Comparison of ENCODE assay signal across 8 mouse cellular contexts in the genomic region with DNA sequence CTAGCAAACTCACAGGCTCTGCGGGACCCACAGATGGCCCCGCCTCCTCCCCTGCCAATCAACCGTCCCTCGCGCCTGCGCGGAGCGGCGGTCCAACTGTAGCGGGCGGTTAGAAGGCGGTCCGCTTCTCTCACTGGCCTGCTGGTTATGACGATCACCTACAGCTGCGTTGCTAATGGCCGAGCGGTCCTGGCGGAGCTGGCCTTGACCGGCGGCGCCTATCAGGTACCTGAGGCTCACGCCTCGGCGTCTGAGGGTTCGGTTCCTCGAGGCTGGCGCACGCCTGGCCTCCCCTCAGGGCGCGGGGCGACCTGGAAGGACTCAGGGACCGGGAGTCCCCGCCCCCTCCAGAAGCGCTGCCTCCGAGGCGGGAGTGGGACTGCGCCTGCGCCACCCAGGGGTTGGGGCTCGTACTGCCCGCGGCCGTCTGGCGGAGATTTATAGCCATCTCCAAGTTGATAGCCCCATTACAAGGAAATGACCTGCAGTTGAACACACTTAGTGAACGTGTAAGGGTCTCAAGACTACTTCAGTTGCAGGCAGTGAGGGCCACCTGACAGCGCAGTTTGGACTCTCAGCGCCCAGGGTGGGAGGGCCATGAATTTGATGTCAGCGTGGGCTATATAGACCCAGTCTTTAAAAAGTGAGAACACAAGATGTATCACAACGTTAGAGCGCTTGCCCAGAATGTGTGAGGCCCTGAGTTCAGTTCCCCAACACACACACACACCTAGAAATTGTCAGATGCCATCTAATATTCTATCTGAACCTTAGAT. TPM values are rescaled to one million over a fixed set of nuclear protein-coding genes. Genes with fewer than 3 reads are reported as not detected.
A peak's percentile ranks its signal among the peaks of the same experiment; 100 is the strongest.
DNase-seq lines count a peak whose midpoint lies in the region; ATAC-seq and TF ChIP-seq lines count a peak whose summit lies in the region.

A gene (plus strand): TSS at position 74 of the 776 bp plus-strand sequence.

- peak; percentile 100 for ATAC-seq in embryonic facial prominence, embryonic 15.5 days (ENCODE audit: insufficient number of reproducible peaks, low FRiP score, low TSS enrichment, low read depth)
- ATAC-seq in midbrain, embryonic 12.5 days (ENCODE audit: low FRiP score, low read depth), result peak; percentile 99

- H3K36me3 ChIP-seq in embryonic facial prominence, embryonic 15.5 days, result no peaks in the 10 kb centered on the region
- no peaks in the 10 kb centered on the region for H3K36me3 ChIP-seq in kidney, adult 2 months (ENCODE audit: control insufficient read depth, insufficient read depth, low read length)
- no peaks in the 10 kb centered on the region for H3K36me3 ChIP-seq in limb, embryonic 10.5 days
- no peaks in the 10 kb centered on the region for H3K36me3 ChIP-seq in midbrain, embryonic 12.5 days

- TF ChIP-seq POLR2A in brain, embryonic 14.5 days (IDR thresholded peaks at IDR 0.05; ENCODE audit: borderline replicate concordance, extremely low read depth, insufficient read depth, insufficient read length, poor library complexity, severe bottlenecking), result no peak; the same call in 1 of the 2 replicates
- peak; percentile 10 for TF ChIP-seq POLR2A in kidney, adult 2 months (IDR thresholded peaks at IDR 0.05; ENCODE audit: low read depth, low read length)

- H3K4me3 ChIP-seq in embryonic facial prominence, embryonic 15.5 days (replicated peaks), result peak within 1 kb of the TSS; percentile 74
- H3K4me3 ChIP-seq in kidney, adult 2 months (ENCODE audit: insufficient read depth, low read depth, low read length), result peak within 1 kb of the TSS; percentile 58
- H3K4me3 ChIP-seq in limb, embryonic 10.5 days, result peak within 1 kb of the TSS; percentile 65
- H3K4me3 ChIP-seq in midbrain, embryonic 12.5 days, result peak within 1 kb of the TSS; percentile 61

- H3K9me3 ChIP-seq in embryonic facial prominence, embryonic 15.5 days (replicated peaks), result no peaks in the 10 kb centered on the region
- H3K9me3 ChIP-seq in limb, embryonic 10.5 days (replicated peaks), result no peaks in the 10 kb centered on the region
- H3K9me3 ChIP-seq in midbrain, embryonic 12.5 days, result no peaks in the 10 kb centered on the region

- peak within 1 kb of the TSS; percentile 96 for H3K27ac ChIP-seq in embryonic facial prominence, embryonic 15.5 days (replicated peaks)
- peak within 1 kb of the TSS; percentile 69 for H3K27ac ChIP-seq in kidney, adult 2 months (ENCODE audit: insufficient read depth, low read depth, low read length)
- peak within 1 kb of the TSS; percentile 97 for H3K27ac ChIP-seq in limb, embryonic 10.5 days
- H3K27ac ChIP-seq in midbrain, embryonic 12.5 days (replicated peaks), result peak within 1 kb of the TSS; percentile 87

- no peaks in the 10 kb centered on the region for H3K27me3 ChIP-seq in embryonic facial prominence, embryonic 15.5 days
- no peaks in the 10 kb centered on the region for H3K27me3 ChIP-seq in kidney, adult 2 months (replicated peaks; ENCODE audit: control insufficient read depth, insufficient read depth, low read length)
- no peaks in the 10 kb centered on the region for H3K27me3 ChIP-seq in limb, embryonic 10.5 days (ENCODE audit: low read depth, poor library complexity, severe bottlenecking)
- H3K27me3 ChIP-seq in midbrain, embryonic 12.5 days, result peaks cover 4% of the 10 kb centered on the region

- peak within 1 kb of the TSS; percentile 44 for H3K9ac ChIP-seq in embryonic facial prominence, embryonic 15.5 days
- peak within 1 kb of the TSS; percentile 66 for H3K9ac ChIP-seq in midbrain, embryonic 12.5 days (replicated peaks)

- WGBS in embryonic facial prominence, embryonic 15.5 days, result 7% methylated on average over 49 of the region's 49 CpGs
- WGBS in kidney, adult 2 months, result 3% methylated on average over 49 of the region's 49 CpGs
- WGBS in limb, embryonic 10.5 days, result 5% methylated on average over 49 of the region's 49 CpGs
- 7% methylated on average over 49 of the region's 49 CpGs for WGBS in midbrain, embryonic 12.5 days

- DNase-seq in brain, embryonic 14.5 days (ENCODE audit: low read depth), result peak; percentile 98
- peak; percentile 96 for DNase-seq in heart, adult 8-10 months (ENCODE audit: low spot score)
- DNase-seq in kidney, adult 2 months, result peak; percentile 97
- peak; percentile 96 for DNase-seq in limb, embryonic 10.5 days (ENCODE audit: low spot score)
- DNase-seq in skeletal muscle tissue, adult 2 months (ENCODE audit: low read depth, low spot score), result peak; percentile 90
- DNase-seq in yolk sac, embryonic 10.5 days (ENCODE audit: low spot score), result peak; percentile 97

- TF ChIP-seq CTCF in brain, embryonic 14.5 days (IDR thresholded peaks at IDR 0.05; ENCODE audit: borderline replicate concordance, extremely low read depth, insufficient read depth, insufficient read length), result peak; percentile 53
- TF ChIP-seq CTCF in kidney, adult 2 months (conservative IDR thresholded peaks at IDR 0.05; ENCODE audit: insufficient read depth, insufficient read length, low read depth, low read length), result 0 out of 2 replicates have a peak, but pooled peaks have one; percentile 19

- H3K4me2 ChIP-seq in embryonic facial prominence, embryonic 15.5 days (replicated peaks), result peak within 1 kb of the TSS; percentile 61
- peak within 1 kb of the TSS; percentile 58 for H3K4me2 ChIP-seq in midbrain, embryonic 12.5 days (replicated peaks)

- H3K4me1 ChIP-seq in embryonic facial prominence, embryonic 15.5 days, result no peaks in the 10 kb centered on the region
- no peaks in the 10 kb centered on the region for H3K4me1 ChIP-seq in kidney, adult 2 months (ENCODE audit: control insufficient read depth, insufficient read depth, low read length)
- H3K4me1 ChIP-seq in limb, embryonic 10.5 days, result peaks cover 4% of the 10 kb centered on the region; the same call in 1 of the 2 replicates
- H3K4me1 ChIP-seq in midbrain, embryonic 12.5 days, result peaks cover 4% of the 10 kb centered on the region; the same call in 1 of the 2 replicates

RNA-seq across cellular contexts. Expression of the gene that starts here (rescaled TPM):
- 0.24 and 0.27 TPM in 2 replicates for polyA plus RNA-seq in brain, embryonic 14.5 days (2012; rRNA removed)
- 0.46 and 0.69 TPM in 2 replicates for polyA plus RNA-seq in embryonic facial prominence, embryonic 15.5 days (2015; fragmentation: Nextera tagmentation; extraction: Ambion mirVana)
- total RNA-seq in heart, adult 8-10 months (2022), result not detected
- polyA plus RNA-seq in kidney, adult 2 months (2012; rRNA removed), result 0.22 TPM in 1 of 2 replicates, not detected in the other
- not detected in 2 replicates for polyA plus RNA-seq in limb, embryonic 10.5 days (2016; fragmentation: Nextera tagmentation; extraction: Ambion mirVana)
- polyA plus RNA-seq in midbrain, embryonic 12.5 days (2016; fragmentation: Nextera tagmentation; extraction: Ambion mirVana), result 0.47 TPM in 1 of 2 replicates, not detected in the other

Comparison
In these comparisons a context has a peak if more than half of its experiments do, and no peak if none do; other contexts are left out.
1. Peak in every context shown above with its lines: DNase-seq, ATAC-seq, H3K4me3 ChIP-seq and H3K27ac ChIP-seq.
2. Peak in DNase-seq in brain, embryonic 14.5 days; RNA of the gene not detected or under 1 TPM.
3. Peak in ATAC-seq, H3K4me3 ChIP-seq, H3K27ac ChIP-seq, H3K9ac ChIP-seq and H3K4me2 ChIP-seq in embryonic facial prominence, embryonic 15.5 days; RNA of the gene not detected or under 1 TPM.
4. Peak in DNase-seq in heart, adult 8-10 months; RNA of the gene not detected or under 1 TPM.
5. Peak in DNase-seq, H3K4me3 ChIP-seq and H3K27ac ChIP-seq in kidney, adult 2 months; RNA of the gene not detected or under 1 TPM.
6. Peak in DNase-seq, H3K4me3 ChIP-seq and H3K27ac ChIP-seq in limb, embryonic 10.5 days; RNA of the gene not detected or under 1 TPM.
7. Peak in ATAC-seq, H3K4me3 ChIP-seq, H3K27ac ChIP-seq, H3K9ac ChIP-seq and H3K4me2 ChIP-seq in midbrain, embryonic 12.5 days; RNA of the gene not detected or under 1 TPM.